Mouse (Mus musculus) midbrain, embryonic 11.5 days (tissue): ENCODE measurements at regions not wholly inside any gene's neighbourhood (a gene's known extent, or its start where the extent isn't known, plus 50 kb on each side); places are given as distances from the start of the nearest gene placed in this dataset.

Experiments
- ATAC-seq: fragments of 200-750 bp; cut with Nextera tagmentation; 2 replicates; pipeline ENCODE4 v1.8.0; 2017; ENCODE audit warnings: moderate TSS enrichment, moderate library complexity; ENCODE audit not compliant: low FRiP score
- DNase-seq: peaks from one replicate; pipeline ENCODE4 v3.0.0; 2015; ENCODE audit warnings: low spot score; ENCODE audit errors: missing footprints
- H3K27ac ChIP-seq: fragments of 300-500 bp; sonication (generic); 2 replicates; pipeline ENCODE4 v1.5.1; 2014; ENCODE audit warnings: low read depth, low read length
- H3K27me3 ChIP-seq: fragments of 300-500 bp; sonication (generic); 2 replicates; pipeline ENCODE4 v1.6.1; 2014; ENCODE audit warnings: mild to moderate bottlenecking, low read length, moderate library complexity, mixed read lengths; ENCODE audit not compliant: control insufficient read depth, insufficient read depth
- H3K36me3 ChIP-seq: fragments of 300-500 bp; sonication (generic); 2 replicates; pipeline ENCODE4 v1.6.1; 2014; ENCODE audit warnings: mild to moderate bottlenecking, low read length, moderate library complexity, mixed read lengths; ENCODE audit not compliant: control insufficient read depth, insufficient read depth
- H3K4me1 ChIP-seq: fragments of 300-500 bp; sonication (generic); 2 replicates; pipeline ENCODE4 v1.6.1; 2014; ENCODE audit warnings: low read length; ENCODE audit not compliant: control insufficient read depth, insufficient read depth
- H3K4me2 ChIP-seq: fragments of 300-500 bp; sonication (generic); 2 replicates; pipeline ENCODE4 v1.6.1; 2014; ENCODE audit warnings: mild to moderate bottlenecking, moderate library complexity
- H3K4me3 ChIP-seq: fragments of 300-500 bp; sonication (generic); 2 replicates; pipeline ENCODE4 v1.5.1; 2014; ENCODE audit warnings: low read depth, low read length
- H3K9ac ChIP-seq: fragments of 300-500 bp; sonication (generic); 2 replicates; pipeline ENCODE4 v1.6.1; 2014; ENCODE audit warnings: low read length
- H3K9me3 ChIP-seq: fragments of 300-500 bp; sonication (generic); 2 replicates; pipeline ENCODE4 v1.6.1; 2016; ENCODE audit warnings: low read length; ENCODE audit not compliant: control insufficient read depth
- WGBS: fragments of 180-500 bp; shearing (Covaris S2); extraction: QIAGEN DNeasy Blood & Tissue Kit; methylation state at CpG from one replicate; pipeline ENCODE4 v1.1.7; 2014; 5-methylcytosine and 5-hydroxymethylcytosine counted together

DNA sequence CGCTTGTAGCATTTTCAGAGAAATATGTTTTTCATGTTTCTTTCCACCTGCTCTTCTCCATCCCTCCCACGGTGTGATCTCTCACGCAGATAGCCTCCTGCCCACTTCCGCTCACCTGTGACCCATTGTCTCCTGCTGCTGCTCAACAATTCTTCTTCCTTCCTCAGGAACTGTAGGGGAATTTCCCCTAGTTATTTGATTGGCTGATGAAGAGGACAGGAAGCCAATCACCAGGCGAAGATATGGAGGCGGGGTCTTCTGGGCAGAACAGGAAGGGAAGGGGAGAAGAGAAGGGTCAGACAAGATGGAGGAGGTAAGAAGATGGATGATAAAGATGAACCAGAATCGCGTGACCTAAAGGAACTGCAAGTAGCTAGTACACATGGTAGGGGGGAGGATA is 80.1 kb upstream of the Cand1 start:
- Histone ChIP-seq H3K27ac (no peak overlapping the region), H3K9ac (no peak overlapping the region), H3K4me2 (no peak overlapping the region), H3K36me3 (no peaks in the 10 kb centered on the region), H3K4me1 (no peaks in the 10 kb centered on the region), H3K4me3 (no peak overlapping the region), H3K27me3 (no peaks in the 10 kb centered on the region), H3K9me3 (no peaks in the 10 kb centered on the region)
- DNase-seq (no peak), ATAC-seq (no peak)
- 91% methylated on average over 8 of the region's 8 CpGs for WGBS

- H3K4me3 ChIP-seq: no peak overlapping the region
- no peaks in the 10 kb centered on the region for H3K27me3 ChIP-seq
- no peak overlapping the region for H3K4me2 ChIP-seq
- no peaks in the 10 kb centered on the region for H3K36me3 ChIP-seq
- ATAC-seq (no peak), DNase-seq (no peak)
- H3K9ac ChIP-seq: no peak overlapping the region
- H3K27ac ChIP-seq: no peak overlapping the region
- H3K9me3 ChIP-seq: no peaks in the 10 kb centered on the region
- 93% methylated on average over 8 of the region's 8 CpGs for WGBS
- H3K4me1 ChIP-seq: no peaks in the 10 kb centered on the region
Observed at GRCm38 (mm10) chr10:119318416-119318815, 78.6 kb upstream of the Cand1 start.

DNA sequence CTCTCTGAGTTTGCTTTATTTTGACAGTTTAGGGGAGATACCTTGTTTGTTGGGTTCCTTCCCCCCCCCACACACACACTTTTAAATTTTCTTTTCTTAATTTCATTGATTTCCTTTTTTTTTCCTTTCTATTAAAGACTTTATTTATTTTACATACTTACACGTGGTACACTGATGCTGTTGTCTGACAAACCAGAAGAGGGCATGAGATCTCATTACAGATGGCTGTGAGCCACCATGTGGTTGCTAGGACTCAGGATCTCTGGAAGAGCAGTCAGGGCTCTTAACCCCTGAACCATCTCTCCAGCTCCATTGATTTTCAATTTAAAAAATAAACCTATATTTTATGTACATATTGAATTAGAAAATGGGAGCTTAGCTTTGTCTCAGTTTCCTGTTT is 71.7 kb upstream of the Cand1 start:
- no peaks in the 10 kb centered on the region for H3K36me3 ChIP-seq
- no peaks in the 10 kb centered on the region for H3K27me3 ChIP-seq
- no peak for DNase-seq
- H3K4me1 ChIP-seq: no peaks in the 10 kb centered on the region
- no peaks in the 10 kb centered on the region for H3K9me3 ChIP-seq
- no peak overlapping the region for H3K9ac ChIP-seq
- H3K4me2 ChIP-seq: no peak overlapping the region
- H3K27ac ChIP-seq: no peak overlapping the region
- WGBS: 23% methylated on average over 1 of the region's 1 CpGs
- H3K4me3 ChIP-seq: no peak overlapping the region
- ATAC-seq: no peak

- Histone ChIP-seq H3K4me2 (no peak overlapping the region), H3K4me1 (no peaks in the 10 kb centered on the region), H3K9me3 (no peaks in the 10 kb centered on the region), H3K4me3 (no peak overlapping the region), H3K27ac (no peak overlapping the region), H3K27me3 (no peaks in the 10 kb centered on the region), H3K36me3 (no peaks in the 10 kb centered on the region), H3K9ac (no peak overlapping the region)
- DNase-seq: no peak
- 91% methylated on average over 11 of the region's 11 CpGs for WGBS
- no peak for ATAC-seq
Observed at GRCm38 (mm10) chr10:119295740-119296139, 55.9 kb upstream of the Cand1 start.

- Histone ChIP-seq H3K9me3 (no peaks in the 10 kb centered on the region), H3K36me3 (no peaks in the 10 kb centered on the region), H3K27ac (no peak overlapping the region), H3K4me2 (no peak overlapping the region), H3K27me3 (no peaks in the 10 kb centered on the region), H3K4me3 (no peak overlapping the region), H3K9ac (no peak overlapping the region), H3K4me1 (no peaks in the 10 kb centered on the region)
- WGBS: 60% methylated on average over 14 of the region's 14 CpGs
- ATAC-seq (0 out of 2 replicates have a peak, but pooled peaks have one; percentile 48), DNase-seq (peak; percentile 92)
Observed at GRCm38 (mm10) chr10:119294454-119295149, 54.7 kb upstream of the Cand1 start.

GRCm38 (mm10) chr10:119293372-119293771 is 53.5 kb upstream of the Cand1 start:
- H3K36me3 ChIP-seq: no peaks in the 10 kb centered on the region
- H3K4me2 ChIP-seq: no peak overlapping the region
- 90% methylated on average over 8 of the region's 8 CpGs for WGBS
- H3K4me3 ChIP-seq: no peak overlapping the region
- no peaks in the 10 kb centered on the region for H3K27me3 ChIP-seq
- H3K4me1 ChIP-seq: no peaks in the 10 kb centered on the region
- H3K9ac ChIP-seq: no peak overlapping the region
- ATAC-seq: no peak
- H3K9me3 ChIP-seq: no peaks in the 10 kb centered on the region
- no peak overlapping the region for H3K27ac ChIP-seq
- no peak for DNase-seq
